ENCODE assay signal across 7 mouse cellular contexts in genomic region chr11:79803006-79803405, GRCm38 (mm10).
DNase-seq lines count a peak whose midpoint lies in the region; ATAC-seq and TF ChIP-seq lines count a peak whose summit lies in the region.

No protein-coding gene starts in this region.

- no peak for ATAC-seq in limb, embryonic 14.5 days (ENCODE audit: low FRiP score, low read depth)

- peaks cover 46% of the 10 kb centered on the region for H3K4me1 ChIP-seq in limb, embryonic 14.5 days (ENCODE audit: control insufficient read depth, insufficient read depth, low read length)
- peaks cover 10% of the 10 kb centered on the region; the same call in 1 of the 2 replicates for H3K4me1 ChIP-seq in thymus, adult 2 months (replicated peaks; ENCODE audit: control insufficient read depth, insufficient read depth, low read length)

- H3K9me3 ChIP-seq in limb, embryonic 14.5 days (ENCODE audit: control insufficient read depth, low read length) = no peaks in the 10 kb centered on the region

- 40% methylated on average over 5 of the region's 5 CpGs for whole genome bisulfite sequencing in limb, embryonic 14.5 days
- 90% methylated on average over 5 of the region's 5 CpGs for WGBS in thymus, adult 2 months

- TF ChIP-seq CTCF in thymus, adult 2 months (IDR thresholded peaks at IDR 0.05; ENCODE audit: borderline replicate concordance, control insufficient read depth, extremely low read depth, insufficient read depth, low read length, poor library complexity) = no peak
- no peak for TF ChIP-seq CTCF in left cerebral cortex, adult 2 months (IDR thresholded peaks at IDR 0.05)

- H3K27ac ChIP-seq in limb, embryonic 14.5 days (replicated peaks; ENCODE audit: low read depth, low read length) = peak overlapping the region; percentile 30; the same call in 1 of the 2 replicates
- H3K27ac ChIP-seq in thymus, adult 2 months (ENCODE audit: control insufficient read depth, insufficient read depth, low read length) = no peak overlapping the region
- H3K27ac ChIP-seq in left cerebral cortex, adult 2 months = no peak overlapping the region

- H3K4me3 ChIP-seq in limb, embryonic 14.5 days (replicated peaks; ENCODE audit: low read length) = no peak overlapping the region
- H3K4me3 ChIP-seq in thymus, adult 2 months (ENCODE audit: control insufficient read depth, insufficient read depth, low read length) = no peak overlapping the region
- no peak overlapping the region for H3K4me3 ChIP-seq in left cerebral cortex, adult 2 months

- H3K4me2 ChIP-seq in limb, embryonic 14.5 days (replicated peaks; ENCODE audit: low read depth, low read length, severe bottlenecking) = no peak overlapping the region

- peak; percentile 40 to 61 for DNase-seq in layer of hippocampus, postnatal 10 days (ENCODE audit: low spot score in 2 of 2)
- DNase-seq in layer of hippocampus, adult 9-11 months = no peak
- peak; percentile 38 for DNase-seq in cerebellum, adult 9-10 months
- peak; percentile 81 to 91 for DNase-seq in gastrocnemius, postnatal 4 days (ENCODE audit: low spot score in 2 of 2)
- DNase-seq in limb, embryonic 14.5 days (ENCODE audit: low spot score) = peak; percentile 74
- DNase-seq in thymus, adult 2 months = no peak
- DNase-seq in left cerebral cortex, adult 2 months (ENCODE audit: extremely low spot score in 1 of 2, low spot score in 2 of 2) = no peak

- no peaks in the 10 kb centered on the region for H3K36me3 ChIP-seq in limb, embryonic 14.5 days (ENCODE audit: control insufficient read depth, insufficient read depth, low read length)
- no peaks in the 10 kb centered on the region for H3K36me3 ChIP-seq in thymus, adult 2 months (ENCODE audit: control insufficient read depth, insufficient read depth, low read length)

- TF ChIP-seq POLR2A in limb, embryonic 14.5 days (IDR thresholded peaks at IDR 0.05; ENCODE audit: borderline replicate concordance, extremely low read depth, insufficient read depth, insufficient read length) = no peak
- TF ChIP-seq POLR2A in thymus, adult 2 months (IDR thresholded peaks at IDR 0.05; ENCODE audit: control insufficient read depth, extremely low read depth, insufficient read depth, low read length, poor library complexity) = no peak

- H3K27me3 ChIP-seq in limb, embryonic 14.5 days (ENCODE audit: control insufficient read depth, insufficient read depth, low read length) = no peaks in the 10 kb centered on the region
- H3K27me3 ChIP-seq in thymus, adult 2 months (ENCODE audit: control insufficient read depth, insufficient read depth, low read length) = no peaks in the 10 kb centered on the region

- no peak overlapping the region for H3K9ac ChIP-seq in limb, embryonic 14.5 days (ENCODE audit: low read depth, low read length, severe bottlenecking)

- intact Hi-C loops in left cerebral cortex, adult 2 months (cut with DNase I) = no loop called here

Comparison
In these comparisons a context has a peak if more than half of its experiments do, and no peak if none do; other contexts are left out.
1. DNase-seq: peak in layer of hippocampus, postnatal 10 days (2 of 2), cerebellum, adult 9-10 months (single experiment), gastrocnemius, postnatal 4 days (2 of 2) and limb, embryonic 14.5 days (single experiment); none in layer of hippocampus, adult 9-11 months (single experiment), thymus, adult 2 months (single experiment) and left cerebral cortex, adult 2 months (0 of 2).